Mouse (Mus musculus) thymus, adult 2 months (tissue): ENCODE results near the gene Thbs4.

ENCODE experiments used
- CTCF ChIP-seq: fragments of 200-500 bp; IDR thresholded peaks from 2 replicates; pipeline ENCODE4 v1.5.1; 2012; ENCODE audit warnings: mild to moderate bottlenecking, control low read depth, low read length, moderate library complexity, borderline replicate concordance; ENCODE audit not compliant: control insufficient read depth, poor library complexity, insufficient read depth; ENCODE audit errors: extremely low read depth
- POLR2A ChIP-seq: fragments of 200-500 bp; IDR thresholded peaks from 2 replicates; pipeline ENCODE4 v1.6.1; 2012; ENCODE audit warnings: mild to moderate bottlenecking, low read length, control low read depth, moderate library complexity; ENCODE audit not compliant: control insufficient read depth, poor library complexity, insufficient read depth; ENCODE audit errors: extremely low read depth

- TF ChIP-seq POLR2A (no peak), CTCF (no peak)
Observed at GRCm38 (mm10) chr13:92798830-92799229, 4.2 kb upstream of the Thbs4 start.
